Comparison of ENCODE assay signal across 7 mouse cellular contexts in genomic region chr12:81205619-81206560, GRCm38 (mm10).
DNase-seq lines count a peak whose midpoint lies in the region.

No protein-coding gene starts in this region.

- peak; percentile 30 for DNase-seq in ovary, postnatal 10 days (ENCODE audit: low spot score)
- DNase-seq in ovary, adult 18-20 months (ENCODE audit: low spot score): no peak
- DNase-seq in c-Kit-positive CD71-positive TER-119-negative erythroid progenitor cells, embryonic 14.5 days (ENCODE audit: low read depth): peak; percentile 42
- peak; percentile 87 for DNase-seq in kidney, postnatal 4 days
- DNase-seq in thymus, postnatal 4 days: peak; percentile 80
- no peak for DNase-seq in right cerebral cortex, postnatal 4 days
- DNase-seq in right cerebral cortex, postnatal 25 days: no peak

Comparison
In these comparisons a context has a peak if more than half of its experiments do, and no peak if none do; other contexts are left out.
1. DNase-seq: peak in ovary, postnatal 10 days (single experiment), c-Kit-positive CD71-positive TER-119-negative erythroid progenitor cells, embryonic 14.5 days (single experiment), kidney, postnatal 4 days (2 of 2) and thymus, postnatal 4 days (single experiment); none in ovary, adult 18-20 months (single experiment), right cerebral cortex, postnatal 4 days (single experiment) and right cerebral cortex, postnatal 25 days (single experiment).